ENCODE assay signal across 17 mouse cellular contexts in the genomic region with DNA sequence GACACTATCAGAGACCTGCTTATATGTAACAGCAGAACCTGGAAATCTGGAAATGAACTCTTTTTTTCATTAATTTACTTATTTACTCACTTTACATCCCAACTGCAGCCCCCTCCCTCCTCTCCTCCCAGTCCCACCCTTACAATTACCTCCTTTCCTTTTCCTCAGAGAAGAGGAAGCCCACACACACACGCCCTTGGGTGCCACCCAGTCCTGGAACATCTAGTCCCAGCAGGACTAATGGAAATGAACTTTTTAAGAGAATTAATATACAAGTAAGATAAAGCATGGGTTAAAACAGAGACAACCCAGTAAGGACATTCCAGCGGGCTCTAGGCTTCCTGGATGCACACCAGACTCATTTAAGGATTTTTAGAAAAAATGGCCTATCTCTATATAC.
"Had no signal": no experiment of that assay in that cellular context is flagged by ENCODE, and none has a peak within 500 bp of the region (broad histone marks: within the 10 kb centered on the region; RNA-seq: fewer than 3 reads in every experiment).

No protein-coding gene starts in this region.

- ATAC-seq: midbrain, embryonic 13.5 days had no signal

- H3K9me3 ChIP-seq: kidney, embryonic 15.5 days; liver, embryonic 13.5 days; megakaryocyte, embryonic 14.5 days; midbrain, embryonic 10.5 days; midbrain, embryonic 13.5 days had no signal

- H3K4me2 ChIP-seq: kidney, embryonic 15.5 days; liver, embryonic 13.5 days; midbrain, embryonic 13.5 days had no signal

- H3K27me3 ChIP-seq: kidney, embryonic 15.5 days; liver, embryonic 13.5 days; megakaryocyte, embryonic 14.5 days; midbrain, embryonic 13.5 days had no signal

- H3K4me3 ChIP-seq: kidney, embryonic 15.5 days; left cerebral cortex, adult 2 months; liver, embryonic 13.5 days; megakaryocyte, embryonic 14.5 days; midbrain, embryonic 10.5 days; midbrain, embryonic 13.5 days had no signal

- H3K4me1 ChIP-seq: megakaryocyte, embryonic 14.5 days had no signal

- DNase-seq: kidney, postnatal 10 days; kidney, postnatal 36 days; layer of hippocampus, postnatal 36 days; liver, embryonic 13.5 days; lung, adult 2 months; right cerebral cortex, adult 18-20 months; right cerebral cortex, postnatal 14 days; right cerebral cortex, postnatal 4 days; thymus, adult 2 months; thymus, postnatal 14 days; thymus, postnatal 4 days had no signal

- H3K27ac ChIP-seq: kidney, embryonic 15.5 days; left cerebral cortex, adult 2 months; liver, embryonic 13.5 days; midbrain, embryonic 10.5 days; midbrain, embryonic 13.5 days; stomach, postnatal 0 days had no signal

- H3K36me3 ChIP-seq: kidney, embryonic 15.5 days; liver, embryonic 13.5 days; midbrain, embryonic 10.5 days; midbrain, embryonic 13.5 days had no signal

- H3K9ac ChIP-seq: kidney, embryonic 15.5 days; liver, embryonic 13.5 days; midbrain, embryonic 13.5 days had no signal
